Mouse (Mus musculus) testis, adult 2 months (tissue): ENCODE measurements at regions not wholly inside any gene's neighbourhood (a gene's known extent, or its start where the extent isn't known, plus 50 kb on each side); places are given as distances from the start of the nearest gene placed in this dataset.

Experiments used
- CTCF ChIP-seq: fragments of 200-500 bp; IDR thresholded peaks from 2 replicates; pipeline ENCODE4 v1.5.1; 2012; ENCODE audit warnings: low read depth, mild to moderate bottlenecking, inconsistent platforms, low read length, moderate library complexity; ENCODE audit not compliant: control insufficient read depth, insufficient read depth, insufficient replicate concordance
- POLR2A ChIP-seq: fragments of 200-500 bp; IDR thresholded peaks from 2 replicates; pipeline ENCODE4 v1.6.1; 2012; ENCODE audit warnings: low read depth, mild to moderate bottlenecking, inconsistent platforms, low read length, moderate library complexity; ENCODE audit not compliant: control insufficient read depth

DNA sequence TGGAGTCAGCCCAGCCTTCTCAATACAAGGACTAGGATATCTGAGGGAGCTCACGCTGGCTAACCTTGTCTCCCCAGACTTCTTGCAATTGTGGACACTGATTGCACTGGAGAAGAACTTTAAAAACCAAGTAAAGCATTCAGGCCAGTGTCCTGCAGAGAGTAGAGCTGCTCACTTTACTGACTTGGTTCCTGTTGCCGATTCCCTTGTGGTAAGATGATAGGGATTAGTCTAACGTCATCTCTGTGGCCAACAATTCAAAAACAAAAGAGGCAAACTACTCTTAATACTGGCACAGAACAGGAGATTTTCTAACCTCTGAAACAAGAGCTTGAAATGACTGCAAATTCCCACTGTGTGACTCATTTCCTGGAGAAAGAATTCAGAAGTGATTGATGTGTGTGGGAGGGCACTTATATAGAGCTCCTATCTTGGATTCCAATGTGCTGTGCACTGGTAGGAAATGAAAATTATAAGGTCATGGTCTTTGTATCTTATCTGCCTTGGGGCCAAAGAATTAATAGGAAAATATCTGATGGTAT is 191.6 kb upstream of the Phyhipl start:
- no peak for TF ChIP-seq CTCF
- TF ChIP-seq POLR2A, result no peak
